Mouse (Mus musculus) midbrain, embryonic 14.5 days (tissue): ENCODE measurements at regions not wholly inside any gene's neighbourhood (a gene's known extent, or its start where the extent isn't known, plus 50 kb on each side); places are given as distances from the start of the nearest gene placed in this dataset.

Experiments
- ATAC-seq: fragments of 200-750 bp; cut with Nextera tagmentation; 2 replicates; pipeline ENCODE4 v1.8.0; 2017; ENCODE audit warnings: moderate number of reproducible peaks, moderate library complexity; ENCODE audit not compliant: low FRiP score, low TSS enrichment
- DNase-seq: peaks from one replicate; pipeline ENCODE4 v3.0.0-alpha.2; 2015
- H3K27ac ChIP-seq: fragments of 300-500 bp; sonication (generic); replicated peaks from 2 replicates; pipeline ENCODE4 v1.5.1; 2014; ENCODE audit warnings: mild to moderate bottlenecking, low read depth, low read length, moderate library complexity
- H3K27me3 ChIP-seq: fragments of 300-500 bp; sonication (generic); 2 replicates; pipeline ENCODE4 v1.6.1; 2014; ENCODE audit warnings: low read length, control low read depth, mixed read lengths; ENCODE audit not compliant: control insufficient read depth, insufficient read depth
- H3K36me3 ChIP-seq: fragments of 300-500 bp; sonication (generic); 2 replicates; pipeline ENCODE4 v1.6.1; 2014; ENCODE audit warnings: low read length, control low read depth; ENCODE audit not compliant: control insufficient read depth, insufficient read depth
- H3K4me1 ChIP-seq: fragments of 300-500 bp; sonication (generic); 2 replicates; pipeline ENCODE4 v1.6.1; 2014; ENCODE audit warnings: mild to moderate bottlenecking, antibody characterized with exemption, low read length, control low read depth; ENCODE audit not compliant: control insufficient read depth, insufficient read depth
- H3K4me2 ChIP-seq: fragments of 300-500 bp; sonication (generic); 2 replicates; pipeline ENCODE4 v1.6.1; 2014; ENCODE audit warnings: mild to moderate bottlenecking, low read length, moderate library complexity
- H3K4me3 ChIP-seq: fragments of 300-500 bp; sonication (generic); replicated peaks from 2 replicates; pipeline ENCODE4 v1.5.1; 2014; ENCODE audit warnings: low read depth, low read length
- H3K9ac ChIP-seq: fragments of 300-500 bp; sonication (generic); replicated peaks from 2 replicates; pipeline ENCODE4 v1.6.1; 2014; ENCODE audit warnings: mild to moderate bottlenecking, low read length, moderate library complexity
- H3K9me3 ChIP-seq: fragments of 300-500 bp; sonication (generic); 2 replicates; pipeline ENCODE4 v1.6.1; 2016; ENCODE audit warnings: low read length, control low read depth, mixed read lengths; ENCODE audit not compliant: control insufficient read depth
- WGBS: fragments of 180-500 bp; shearing (Covaris S2); extraction: QIAGEN DNeasy Blood & Tissue Kit; methylation state at CpG from one replicate; pipeline ENCODE4 v1.1.7; 2014; 5-methylcytosine and 5-hydroxymethylcytosine counted together

- Histone ChIP-seq H3K36me3 (no peaks in the 10 kb centered on the region), H3K9me3 (no peaks in the 10 kb centered on the region), H3K4me2 (no peak overlapping the region), H3K27me3 (no peaks in the 10 kb centered on the region), H3K27ac (no peak overlapping the region), H3K9ac (no peak overlapping the region), H3K4me1 (no peaks in the 10 kb centered on the region), H3K4me3 (no peak overlapping the region)
- DNase-seq: no peak
- 75% methylated on average over 9 of the region's 9 CpGs for WGBS
- ATAC-seq: no peak
Observed at GRCm38 (mm10) chr6:51118833-51119535, 313.5 kb upstream of the Nfe2l3 start.

DNA sequence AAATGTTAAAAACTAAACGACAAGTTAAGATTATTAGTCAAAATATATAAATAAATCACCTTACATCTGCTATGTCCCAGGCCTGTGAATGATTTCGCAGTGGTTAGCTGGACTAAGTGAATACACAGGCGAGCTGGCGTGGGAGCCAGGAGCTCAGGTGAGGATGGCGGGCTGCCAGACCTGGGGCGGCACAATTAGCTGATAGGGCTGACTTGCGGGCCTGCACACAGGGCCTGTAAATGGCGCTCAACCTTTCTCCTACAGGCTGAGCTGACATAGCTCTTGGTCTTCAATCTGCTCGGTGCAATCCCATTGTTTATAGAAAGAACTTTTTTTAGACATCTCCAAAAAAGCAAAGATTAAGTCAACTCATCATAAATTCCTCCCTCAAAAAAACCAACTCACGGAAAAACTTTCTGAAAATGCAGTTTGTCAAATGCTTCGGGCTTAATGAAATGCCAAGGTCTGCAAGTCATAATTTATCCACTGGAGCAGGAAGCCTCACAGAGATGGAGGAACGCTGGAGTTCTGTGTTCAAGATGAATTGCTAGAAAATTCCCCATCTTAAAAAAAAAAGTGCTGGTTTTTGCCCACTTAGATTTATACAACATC lies 312.7 kb upstream of the Nfe2l3 start:
- Histone ChIP-seq H3K9me3 (no peaks in the 10 kb centered on the region), H3K9ac (no peak overlapping the region), H3K27me3 (no peaks in the 10 kb centered on the region), H3K4me3 (no peak overlapping the region), H3K27ac (no peak overlapping the region), H3K4me1 (no peaks in the 10 kb centered on the region), H3K36me3 (no peaks in the 10 kb centered on the region), H3K4me2 (no peak overlapping the region)
- ATAC-seq (no peak), DNase-seq (no peak)
- WGBS: 92% methylated on average over 12 of the region's 12 CpGs

GRCm38 (mm10) chr6:51122941-51123340 lies 309.5 kb upstream of the Nfe2l3 start:
- H3K36me3 ChIP-seq: no peaks in the 10 kb centered on the region
- H3K4me1 ChIP-seq: no peaks in the 10 kb centered on the region
- DNase-seq: no peak
- no peak overlapping the region for H3K9ac ChIP-seq
- 54% methylated on average over 5 of the region's 5 CpGs for WGBS
- no peaks in the 10 kb centered on the region for H3K9me3 ChIP-seq
- H3K4me3 ChIP-seq: no peak overlapping the region
- no peak for ATAC-seq
- H3K27ac ChIP-seq: no peak overlapping the region
- no peak overlapping the region for H3K4me2 ChIP-seq
- H3K27me3 ChIP-seq: no peaks in the 10 kb centered on the region

DNA sequence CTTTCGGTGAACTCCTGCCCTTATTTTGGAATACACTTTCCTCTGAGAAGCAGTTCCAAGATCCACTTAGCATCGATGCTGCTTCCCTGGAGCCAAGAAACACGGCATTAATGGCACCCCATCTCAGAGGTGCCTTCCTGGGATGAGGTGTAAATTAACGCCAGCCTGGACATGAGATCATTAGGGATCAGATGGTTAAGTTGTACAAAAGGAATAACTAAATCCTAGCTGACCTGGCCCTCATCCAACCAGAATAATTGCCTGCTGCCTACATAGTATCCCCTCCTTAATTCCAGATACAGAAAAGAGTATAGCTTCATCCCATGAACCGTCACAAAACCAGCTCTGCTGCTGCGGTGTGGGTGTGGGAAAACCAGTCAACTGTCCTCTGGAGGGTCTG lies 304.6 kb upstream of the Nfe2l3 start:
- Histone ChIP-seq H3K9ac (no peak overlapping the region), H3K27me3 (no peaks in the 10 kb centered on the region), H3K36me3 (no peaks in the 10 kb centered on the region), H3K4me2 (no peak overlapping the region), H3K4me3 (no peak overlapping the region), H3K4me1 (no peaks in the 10 kb centered on the region), H3K27ac (no peak overlapping the region), H3K9me3 (no peaks in the 10 kb centered on the region)
- WGBS: 76% methylated on average over 6 of the region's 6 CpGs
- DNase-seq: no peak
- no peak for ATAC-seq

DNA sequence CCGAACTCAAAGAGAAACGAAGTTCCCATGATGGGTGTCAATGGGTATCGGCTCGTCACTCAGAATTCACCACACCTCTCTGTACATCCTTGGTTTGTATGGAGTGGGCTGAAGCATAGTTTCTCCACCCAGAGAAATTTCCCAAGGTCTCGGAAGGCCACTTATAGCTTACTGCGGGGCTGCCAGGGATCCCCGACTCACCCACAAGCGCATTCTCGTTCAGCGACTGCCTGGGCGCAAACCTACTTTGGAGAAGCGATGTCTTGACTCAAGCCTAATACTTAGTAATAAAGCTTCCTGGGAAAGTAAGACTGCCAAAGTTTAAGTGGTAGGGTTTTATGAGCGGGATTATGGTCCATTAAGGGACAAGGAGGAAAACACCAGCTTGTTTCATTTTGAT lies 303.4 kb upstream of the Nfe2l3 start:
- H3K9ac ChIP-seq: no peak overlapping the region
- no peaks in the 10 kb centered on the region for H3K27me3 ChIP-seq
- no peak for ATAC-seq
- no peaks in the 10 kb centered on the region for H3K9me3 ChIP-seq
- WGBS: 95% methylated on average over 13 of the region's 13 CpGs
- H3K36me3 ChIP-seq: no peaks in the 10 kb centered on the region
- no peaks in the 10 kb centered on the region for H3K4me1 ChIP-seq
- H3K27ac ChIP-seq: no peak overlapping the region
- DNase-seq: no peak
- no peak overlapping the region for H3K4me2 ChIP-seq
- no peak overlapping the region for H3K4me3 ChIP-seq

- Histone ChIP-seq H3K27me3 (no peaks in the 10 kb centered on the region), H3K4me1 (no peaks in the 10 kb centered on the region), H3K4me2 (no peak overlapping the region), H3K4me3 (no peak overlapping the region), H3K36me3 (no peaks in the 10 kb centered on the region), H3K9ac (no peak overlapping the region), H3K9me3 (no peaks in the 10 kb centered on the region), H3K27ac (no peak overlapping the region)
- ATAC-seq: no peak
- DNase-seq: no peak
- WGBS: 95% methylated on average over 14 of the region's 14 CpGs
Observed at GRCm38 (mm10) chr6:51129591-51129990, 302.9 kb upstream of the Nfe2l3 start.

- Histone ChIP-seq H3K4me2 (no peak overlapping the region), H3K9me3 (no peaks in the 10 kb centered on the region), H3K9ac (no peak overlapping the region), H3K4me1 (no peaks in the 10 kb centered on the region), H3K4me3 (no peak overlapping the region), H3K36me3 (no peaks in the 10 kb centered on the region), H3K27ac (no peak overlapping the region), H3K27me3 (no peaks in the 10 kb centered on the region)
- ATAC-seq (no peak), DNase-seq (no peak)
- WGBS: 67% methylated on average over 11 of the region's 11 CpGs
Observed at GRCm38 (mm10) chr6:51144762-51145161, 287.7 kb upstream of the Nfe2l3 start.

DNA sequence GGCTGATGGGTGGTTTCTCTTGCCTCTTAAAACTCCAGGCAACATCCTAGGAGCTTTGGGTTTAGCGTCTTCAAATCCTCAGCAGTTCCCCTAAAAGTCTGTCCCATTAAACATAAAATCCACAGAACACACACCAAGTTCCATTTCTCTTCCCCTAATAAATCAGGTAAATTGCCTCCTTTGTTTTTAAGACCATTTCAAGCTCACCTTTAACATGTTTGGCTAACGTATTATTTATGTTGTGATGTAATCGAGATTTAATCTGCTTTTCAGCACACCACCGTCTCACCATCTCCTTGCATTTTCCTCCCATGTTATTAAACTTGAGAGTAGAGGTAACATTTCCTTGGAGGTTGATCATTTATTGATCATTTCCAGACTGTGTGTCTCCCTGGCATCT lies 286.6 kb upstream of the Nfe2l3 start:
- no peaks in the 10 kb centered on the region for H3K36me3 ChIP-seq
- no peaks in the 10 kb centered on the region for H3K9me3 ChIP-seq
- no peak overlapping the region for H3K9ac ChIP-seq
- no peaks in the 10 kb centered on the region for H3K27me3 ChIP-seq
- 91% methylated on average over 4 of the region's 4 CpGs for WGBS
- no peak overlapping the region for H3K27ac ChIP-seq
- DNase-seq: no peak
- no peak overlapping the region for H3K4me3 ChIP-seq
- H3K4me1 ChIP-seq: no peaks in the 10 kb centered on the region
- H3K4me2 ChIP-seq: no peak overlapping the region
- ATAC-seq: no peak

DNA sequence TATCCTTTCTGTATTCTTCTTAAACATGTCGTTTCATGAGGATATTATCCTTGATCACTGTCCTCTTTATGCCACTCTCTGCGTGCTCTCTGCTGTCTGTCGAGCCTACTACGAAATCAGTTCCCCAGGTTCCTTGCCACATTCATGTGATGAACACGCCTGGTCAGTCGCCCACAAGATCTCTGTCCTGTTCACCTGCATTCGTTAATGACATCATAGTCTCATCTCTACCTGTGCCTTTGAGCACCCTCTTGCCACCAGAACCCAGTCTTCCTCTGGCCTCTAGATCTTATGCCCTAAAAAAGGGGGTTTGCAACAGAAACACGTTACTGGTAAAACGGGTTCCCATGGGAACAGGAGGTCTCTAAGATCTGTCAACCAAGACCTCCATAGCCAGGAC lies 283.6 kb upstream of the Nfe2l3 start:
- no peak overlapping the region for H3K27ac ChIP-seq
- DNase-seq (no peak), ATAC-seq (no peak)
- H3K4me3 ChIP-seq: no peak overlapping the region
- no peaks in the 10 kb centered on the region for H3K36me3 ChIP-seq
- H3K9me3 ChIP-seq: no peaks in the 10 kb centered on the region
- H3K9ac ChIP-seq: no peak overlapping the region
- H3K4me2 ChIP-seq: no peak overlapping the region
- WGBS: 87% methylated on average over 9 of the region's 9 CpGs
- H3K4me1 ChIP-seq: no peaks in the 10 kb centered on the region
- no peaks in the 10 kb centered on the region for H3K27me3 ChIP-seq
